Mouse (Mus musculus): ENCODE data around the gene Epb41l5.

GRCm38 (mm10) chr1:119626837-119627236 is 22.0 kb downstream of the Epb41l5 start:
- TF ChIP-seq CTCF (IDR thresholded peaks at IDR 0.05; ENCODE audit: low read depth) (no peak), EP300 (IDR thresholded peaks at IDR 0.05; ENCODE audit: low read depth) (no peak)
